Mouse (Mus musculus) ES-Bruce4 (cell line): ENCODE measurements around the gene Klhdc8a.

Experiments
- CTCF ChIP-seq: IDR thresholded peaks from one replicate; pipeline ENCODE4 v1.8.1; 2011; ENCODE audit warnings: low read depth, low read length
- POLR2A ChIP-seq: IDR thresholded peaks from one replicate; pipeline ENCODE4 v1.8.1; 2011; ENCODE audit warnings: low read length; ENCODE audit not compliant: insufficient read depth

DNA sequence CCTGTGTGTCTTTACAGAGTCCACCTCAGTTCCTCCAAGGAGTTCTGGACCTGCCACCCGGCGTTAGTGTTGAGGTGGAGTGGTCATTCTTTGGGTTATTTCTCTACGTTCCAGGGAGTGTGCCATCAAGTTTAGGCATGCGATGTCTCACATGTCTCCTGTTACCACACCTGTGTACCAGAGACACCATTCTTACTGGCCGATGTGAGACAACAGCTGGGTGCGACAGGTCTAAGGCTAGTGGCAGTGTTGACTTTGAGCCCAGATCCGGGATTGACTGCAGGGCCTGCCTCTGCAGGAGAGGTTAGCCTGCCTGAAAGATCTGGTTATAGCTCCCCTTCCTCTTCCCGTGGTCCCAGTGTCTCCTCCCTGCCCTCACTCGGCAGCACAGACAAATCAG lies 55.8 kb downstream of the Klhdc8a start:
- no peak for TF ChIP-seq CTCF
- TF ChIP-seq POLR2A, result no peak
